Mouse (Mus musculus) limb, embryonic 12.5 days (tissue): ENCODE results near the gene Necap1. TPM values are rescaled to one million over a fixed set of nuclear protein-coding genes. Genes with fewer than 3 reads are reported as not detected.

Experiments used
- ATAC-seq: fragments of 200-750 bp; cut with Nextera tagmentation; 2 replicates; pipeline ENCODE4 v1.8.0; 2017; ENCODE audit warnings: low read depth, moderate TSS enrichment; ENCODE audit not compliant: insufficient number of reproducible peaks, insufficient read depth, low FRiP score, low TSS enrichment
- H3K27ac ChIP-seq: fragments of 300-500 bp; sonication (generic); 2 replicates; pipeline ENCODE4 v1.5.1; 2016; ENCODE audit warnings: mild to moderate bottlenecking, moderate library complexity
- H3K27me3 ChIP-seq: fragments of 300-500 bp; sonication (generic); 2 replicates; pipeline ENCODE4 v1.6.1; 2016; ENCODE audit warnings: mild to moderate bottlenecking, moderate library complexity
- H3K36me3 ChIP-seq: fragments of 300-500 bp; sonication (generic); 2 replicates; pipeline ENCODE4 v1.6.1; 2016; ENCODE audit warnings: mild to moderate bottlenecking, moderate library complexity
- H3K4me1 ChIP-seq: fragments of 300-500 bp; sonication (generic); replicated peaks from 2 replicates; pipeline ENCODE4 v1.6.1; 2016
- H3K4me2 ChIP-seq: fragments of 300-500 bp; sonication (generic); 2 replicates; pipeline ENCODE4 v1.6.1; 2016; ENCODE audit warnings: mild to moderate bottlenecking, moderate library complexity
- H3K4me3 ChIP-seq: fragments of 300-500 bp; sonication (generic); replicated peaks from 2 replicates; pipeline ENCODE4 v1.5.1; 2016; ENCODE audit warnings: mild to moderate bottlenecking
- H3K9ac ChIP-seq: fragments of 300-500 bp; sonication (generic); replicated peaks from 2 replicates; pipeline ENCODE4 v1.6.1; 2016; ENCODE audit warnings: mild to moderate bottlenecking, moderate library complexity
- H3K9me3 ChIP-seq: fragments of 300-500 bp; sonication (generic); 2 replicates; pipeline ENCODE4 v1.6.1; 2016; ENCODE audit warnings: mild to moderate bottlenecking, moderate library complexity
- WGBS: fragments of 180-500 bp; shearing (Covaris S2); methylation state at CpG from one replicate; pipeline ENCODE4 v1.1.7; 2016; 5-methylcytosine and 5-hydroxymethylcytosine counted together
- polyA plus RNA-seq: library from polyadenylated mRNA; unstranded; fragments of >200 nt; fragmentation: Nextera tagmentation; extraction: Ambion mirVana; gene quantifications from 2 replicates; pipeline ENCODE4 v1.2.1, GENCODE M21; 2016

The Necap1 gene
- 61.8 and 64.8 TPM in 2 replicates for polyA plus RNA-seq

GRCm38 (mm10) chr6:122873871-122874719 lies at the start of gene Necap1:
Gene Necap1 (plus strand): TSS chr6:122874474.
- Histone ChIP-seq H3K4me3 (peak within 1 kb of the TSS; percentile 81), H3K9me3 (no peaks in the 10 kb centered on the region), H3K27me3 (peaks cover 2% of the 10 kb centered on the region; the same call in 1 of the 2 replicates), H3K4me1 (peaks cover 5% of the 10 kb centered on the region), H3K4me2 (peak within 1 kb of the TSS; percentile 61), H3K36me3 (peaks cover 27% of the 10 kb centered on the region), H3K27ac (peak within 1 kb of the TSS; percentile 90), H3K9ac (peak within 1 kb of the TSS; percentile 78)
- 9% methylated on average over 39 of the region's 43 CpGs for WGBS
- peak; percentile 88 for ATAC-seq

- Histone ChIP-seq H3K9ac (no peak overlapping the region; the same call in 1 of the 2 replicates), H3K27me3 (no peaks in the 10 kb centered on the region), H3K9me3 (no peaks in the 10 kb centered on the region), H3K4me1 (peaks cover 51% of the 10 kb centered on the region), H3K27ac (no peak overlapping the region), H3K36me3 (peaks cover 10% of the 10 kb centered on the region; the same call in 1 of the 2 replicates), H3K4me2 (peak overlapping the region; percentile 83; the same call in 1 of the 2 replicates), H3K4me3 (no peak overlapping the region)
- ATAC-seq: no peak
- 93% methylated on average over 9 of the region's 9 CpGs for WGBS
Observed at GRCm38 (mm10) chr6:122825166-122825565, 49.1 kb upstream of the Necap1 start.

- H3K27ac ChIP-seq: peak overlapping the region; percentile 53; the same call in 1 of the 2 replicates
- ATAC-seq: peak; percentile 70
- WGBS: 1% methylated on average over 29 of the region's 29 CpGs
Observed at GRCm38 (mm10) chr6:122825923-122826742, 48.1 kb upstream of the Necap1 start.

GRCm38 (mm10) chr6:122828086-122828485 lies 46.2 kb upstream of the Necap1 start:
- no peak overlapping the region for H3K9ac ChIP-seq
- H3K27ac ChIP-seq: no peak overlapping the region
- no peak for ATAC-seq
- peaks cover 27% of the 10 kb centered on the region for H3K4me1 ChIP-seq
- H3K9me3 ChIP-seq: no peaks in the 10 kb centered on the region
- no peaks in the 10 kb centered on the region for H3K27me3 ChIP-seq
- no peak overlapping the region for H3K4me3 ChIP-seq
- 42% methylated on average over 13 of the region's 13 CpGs for WGBS
- H3K36me3 ChIP-seq: peaks cover 35% of the 10 kb centered on the region
- no peak overlapping the region for H3K4me2 ChIP-seq

More at GRCm38 (mm10) chr6:122825923-122826742, 48.1 kb upstream of the Necap1 start:
- H3K9me3 ChIP-seq: no peaks in the 10 kb centered on the region
- H3K4me2 ChIP-seq: peak overlapping the region; percentile 83
- H3K36me3 ChIP-seq: peaks cover 19% of the 10 kb centered on the region
- H3K27me3 ChIP-seq: no peaks in the 10 kb centered on the region
- H3K9ac ChIP-seq: peak overlapping the region; percentile 65
- H3K4me3 ChIP-seq: peak overlapping the region; percentile 43
- peaks cover 42% of the 10 kb centered on the region for H3K4me1 ChIP-seq

- peaks cover 81% of the 10 kb centered on the region for H3K36me3 ChIP-seq
- WGBS: 84% methylated on average over 7 of the region's 7 CpGs
- no peak for ATAC-seq
Observed at GRCm38 (mm10) chr6:122832880-122833279, 41.4 kb upstream of the Necap1 start.

GRCm38 (mm10) chr6:122834365-122834764 lies 39.9 kb upstream of the Necap1 start:
- Histone ChIP-seq H3K4me3 (no peak overlapping the region), H3K4me1 (no peaks in the 10 kb centered on the region), H3K9ac (no peak overlapping the region), H3K4me2 (no peak overlapping the region), H3K27ac (no peak overlapping the region), H3K27me3 (no peaks in the 10 kb centered on the region), H3K36me3 (peaks cover 88% of the 10 kb centered on the region), H3K9me3 (peaks cover 6% of the 10 kb centered on the region; the same call in 1 of the 2 replicates)
- no peak for ATAC-seq
- 67% methylated on average over 4 of the region's 4 CpGs for WGBS

More at GRCm38 (mm10) chr6:122832880-122833279, 41.4 kb upstream of the Necap1 start:
- H3K27me3 ChIP-seq: no peaks in the 10 kb centered on the region
- no peaks in the 10 kb centered on the region for H3K4me1 ChIP-seq
- no peak overlapping the region for H3K4me2 ChIP-seq
- H3K4me3 ChIP-seq: no peak overlapping the region
- H3K9me3 ChIP-seq: peaks cover 6% of the 10 kb centered on the region; the same call in 1 of the 2 replicates
- no peak overlapping the region for H3K27ac ChIP-seq
- no peak overlapping the region for H3K9ac ChIP-seq

- Histone ChIP-seq H3K9me3 (peaks cover 6% of the 10 kb centered on the region; the same call in 1 of the 2 replicates), H3K27me3 (no peaks in the 10 kb centered on the region), H3K4me1 (no peaks in the 10 kb centered on the region), H3K4me2 (no peak overlapping the region), H3K36me3 (peaks cover 99% of the 10 kb centered on the region), H3K9ac (no peak overlapping the region), H3K27ac (no peak overlapping the region), H3K4me3 (no peak overlapping the region)
- 94% methylated on average over 3 of the region's 3 CpGs for WGBS
- no peak for ATAC-seq
Observed at GRCm38 (mm10) chr6:122836974-122837373, 37.3 kb upstream of the Necap1 start.

GRCm38 (mm10) chr6:122837539-122837938 lies 36.7 kb upstream of the Necap1 start:
- WGBS: 92% methylated on average over 5 of the region's 5 CpGs
- Histone ChIP-seq H3K4me1 (no peaks in the 10 kb centered on the region), H3K27me3 (no peaks in the 10 kb centered on the region), H3K9ac (no peak overlapping the region), H3K4me3 (no peak overlapping the region), H3K27ac (no peak overlapping the region), H3K4me2 (no peak overlapping the region), H3K9me3 (peaks cover 6% of the 10 kb centered on the region; the same call in 1 of the 2 replicates), H3K36me3 (peaks cover 99% of the 10 kb centered on the region)
- ATAC-seq: no peak

GRCm38 (mm10) chr6:122843759-122844158 lies 30.5 kb upstream of the Necap1 start:
- ATAC-seq: no peak
- no peak overlapping the region for H3K9ac ChIP-seq
- 76% methylated on average over 6 of the region's 6 CpGs for WGBS
- peaks cover 71% of the 10 kb centered on the region for H3K36me3 ChIP-seq
- no peaks in the 10 kb centered on the region for H3K27me3 ChIP-seq
- no peak overlapping the region for H3K4me3 ChIP-seq
- 0 out of 2 replicates have a peak, but pooled peaks cover 3% of the 10 kb centered on the region for H3K9me3 ChIP-seq
- no peak overlapping the region for H3K27ac ChIP-seq
- no peaks in the 10 kb centered on the region for H3K4me1 ChIP-seq
- H3K4me2 ChIP-seq: no peak overlapping the region

- ATAC-seq: no peak
- 74% methylated on average over 2 of the region's 2 CpGs for WGBS
- peaks cover 4% of the 10 kb centered on the region; the same call in 1 of the 2 replicates for H3K9me3 ChIP-seq
Observed at GRCm38 (mm10) chr6:122852696-122853095, 21.6 kb upstream of the Necap1 start.

GRCm38 (mm10) chr6:122854552-122854951 lies 19.7 kb upstream of the Necap1 start:
- Histone ChIP-seq H3K27me3 (no peaks in the 10 kb centered on the region), H3K27ac (no peak overlapping the region), H3K4me1 (no peaks in the 10 kb centered on the region), H3K4me2 (no peak overlapping the region), H3K9me3 (peaks cover 5% of the 10 kb centered on the region; the same call in 1 of the 2 replicates), H3K9ac (no peak overlapping the region), H3K36me3 (no peaks in the 10 kb centered on the region), H3K4me3 (no peak overlapping the region)
- 81% methylated on average over 12 of the region's 12 CpGs for WGBS
- ATAC-seq: no peak

More at GRCm38 (mm10) chr6:122852696-122853095, 21.6 kb upstream of the Necap1 start:
- H3K9ac ChIP-seq: no peak overlapping the region
- H3K4me3 ChIP-seq: no peak overlapping the region
- no peak overlapping the region for H3K27ac ChIP-seq
- H3K27me3 ChIP-seq: no peaks in the 10 kb centered on the region
- no peak overlapping the region for H3K4me2 ChIP-seq
- H3K36me3 ChIP-seq: no peaks in the 10 kb centered on the region
- no peaks in the 10 kb centered on the region for H3K4me1 ChIP-seq
